Comparison of ENCODE assay signal across 19 mouse cellular contexts in the genomic region with DNA sequence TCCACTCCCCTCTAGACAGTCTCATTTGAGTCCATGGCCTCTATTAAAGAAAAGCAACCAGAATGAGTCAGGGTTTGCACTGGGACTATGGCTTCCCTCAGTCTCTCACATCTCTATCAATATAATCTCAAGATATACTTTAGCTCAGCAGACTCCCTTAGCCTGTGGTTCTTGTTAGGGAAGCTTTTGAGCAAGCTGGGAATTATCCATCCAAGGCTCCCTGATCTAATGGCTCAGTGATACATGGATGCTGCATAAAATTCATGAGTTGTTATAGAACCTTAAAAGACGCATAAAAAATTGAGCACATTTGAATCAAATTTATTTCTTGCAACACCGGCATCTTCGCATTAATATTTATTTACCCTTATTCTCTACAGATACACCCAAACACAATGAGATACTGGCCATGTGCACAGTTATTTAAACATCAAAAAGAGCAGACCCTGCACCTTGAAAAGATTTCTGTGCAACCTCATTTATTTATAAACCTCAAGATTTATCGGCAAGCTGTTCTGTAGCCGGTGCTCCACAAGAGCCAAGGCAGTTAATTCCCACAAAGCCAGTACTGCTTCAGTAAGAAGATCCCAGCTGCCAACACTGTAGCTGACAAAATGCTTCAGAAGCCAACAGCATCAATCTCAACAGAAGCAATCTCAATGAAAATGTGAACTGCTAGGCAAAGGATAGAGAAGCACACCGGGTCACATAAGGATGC. TPM values are rescaled to one million over a fixed set of nuclear protein-coding genes. Genes with fewer than 3 reads are reported as not detected.
DNase-seq lines count a peak whose midpoint lies in the region; ATAC-seq lines count a peak whose summit lies in the region.
"Had no signal": no experiment of that assay in that cellular context is flagged by ENCODE, and none has a peak within 500 bp of the region (broad histone marks: within the 10 kb centered on the region; RNA-seq: fewer than 3 reads in every experiment).

No protein-coding gene starts in this region.

- DNase-seq in layer of hippocampus, adult 9-11 months: peak; percentile 45
- DNase-seq in layer of hippocampus, postnatal 36 days: no peak
- DNase-seq in right cerebral cortex, postnatal 4 days: peak; percentile 14
- no peak for DNase-seq in right cerebral cortex, postnatal 36 days (ENCODE audit: low spot score in 2 of 2)
- DNase-seq: adrenal gland, adult 8-10 months; B cell, adult 2 months; cerebellum, adult 18-20 months; gastrocnemius, adult 2 months; heart, postnatal 4 days; left cerebral cortex, postnatal 4 days; lung, adult 18-20 months; thymus, adult 18-20 months had no signal

- ATAC-seq in forebrain, embryonic 16.5 days: peak; percentile 70; the same call in 1 of the 2 replicates
- no peak for ATAC-seq in forebrain, embryonic 13.5 days
- ATAC-seq in intestine, embryonic 16.5 days: no peak
- ATAC-seq: intestine, postnatal 0 days had no signal

- no peaks in the 10 kb centered on the region for H3K9me3 ChIP-seq in forebrain, embryonic 16.5 days (ENCODE audit: control insufficient read depth, low read length)
- H3K9me3 ChIP-seq in forebrain, embryonic 13.5 days (replicated peaks): no peaks in the 10 kb centered on the region
- H3K9me3 ChIP-seq in intestine, embryonic 16.5 days (ENCODE audit: control insufficient read depth, low read length): no peaks in the 10 kb centered on the region
- H3K9me3 ChIP-seq: embryonic facial prominence, embryonic 13.5 days; heart, embryonic 13.5 days had no signal

- WGBS in forebrain, embryonic 16.5 days: 75% methylated on average over 6 of the region's 6 CpGs
- WGBS in forebrain, embryonic 13.5 days: 88% methylated on average over 6 of the region's 6 CpGs
- WGBS in intestine, embryonic 16.5 days: 69% methylated on average over 6 of the region's 6 CpGs

- H3K4me1 ChIP-seq in forebrain, embryonic 16.5 days (replicated peaks; ENCODE audit: control insufficient read depth, insufficient read depth, low read length): 0 out of 2 replicates have a peak, but pooled peaks cover 2% of the 10 kb centered on the region
- no peaks in the 10 kb centered on the region for H3K4me1 ChIP-seq in forebrain, embryonic 13.5 days
- no peaks in the 10 kb centered on the region for H3K4me1 ChIP-seq in intestine, embryonic 16.5 days (ENCODE audit: control insufficient read depth, insufficient read depth, low read length)
- H3K4me1 ChIP-seq: embryonic facial prominence, embryonic 13.5 days; heart, embryonic 13.5 days had no signal

- H3K9ac ChIP-seq in forebrain, embryonic 16.5 days (replicated peaks; ENCODE audit: low read depth, low read length): no peak overlapping the region
- H3K9ac ChIP-seq in forebrain, embryonic 13.5 days: no peak overlapping the region
- H3K9ac ChIP-seq in intestine, embryonic 16.5 days (ENCODE audit: low read depth, low read length): no peak overlapping the region
- H3K9ac ChIP-seq: embryonic facial prominence, embryonic 13.5 days; heart, embryonic 13.5 days had no signal

- no peak overlapping the region for H3K4me2 ChIP-seq in forebrain, embryonic 16.5 days (ENCODE audit: low read length)
- H3K4me2 ChIP-seq in forebrain, embryonic 13.5 days: no peak overlapping the region
- no peak overlapping the region for H3K4me2 ChIP-seq in intestine, embryonic 16.5 days (ENCODE audit: low read depth, low read length)
- H3K4me2 ChIP-seq: embryonic facial prominence, embryonic 13.5 days; heart, embryonic 13.5 days had no signal

- H3K27ac ChIP-seq in forebrain, embryonic 16.5 days (ENCODE audit: low read length): no peak overlapping the region
- H3K27ac ChIP-seq in forebrain, embryonic 13.5 days: no peak overlapping the region
- H3K27ac ChIP-seq in intestine, embryonic 16.5 days (ENCODE audit: low read length): no peak overlapping the region
- H3K27ac ChIP-seq: embryonic facial prominence, embryonic 13.5 days; gastrocnemius, adult 2 months; heart, embryonic 13.5 days had no signal

- H3K36me3 ChIP-seq in forebrain, embryonic 16.5 days (ENCODE audit: control insufficient read depth, insufficient read depth): no peaks in the 10 kb centered on the region
- H3K36me3 ChIP-seq in forebrain, embryonic 13.5 days (ENCODE audit: poor library complexity, severe bottlenecking): no peaks in the 10 kb centered on the region
- H3K36me3 ChIP-seq in intestine, embryonic 16.5 days (ENCODE audit: control insufficient read depth, insufficient read depth, low read length): no peaks in the 10 kb centered on the region
- H3K36me3 ChIP-seq: embryonic facial prominence, embryonic 13.5 days; heart, embryonic 13.5 days had no signal

- H3K4me3 ChIP-seq in forebrain, embryonic 16.5 days (replicated peaks; ENCODE audit: low read length): no peak overlapping the region
- no peak overlapping the region for H3K4me3 ChIP-seq in forebrain, embryonic 13.5 days
- no peak overlapping the region for H3K4me3 ChIP-seq in intestine, embryonic 16.5 days (ENCODE audit: low read length)
- H3K4me3 ChIP-seq: embryonic facial prominence, embryonic 13.5 days; gastrocnemius, adult 2 months; heart, embryonic 13.5 days had no signal

- H3K27me3 ChIP-seq in forebrain, embryonic 16.5 days (replicated peaks; ENCODE audit: control insufficient read depth, insufficient read depth, low read length): no peaks in the 10 kb centered on the region
- no peaks in the 10 kb centered on the region for H3K27me3 ChIP-seq in forebrain, embryonic 13.5 days
- no peaks in the 10 kb centered on the region for H3K27me3 ChIP-seq in intestine, embryonic 16.5 days (replicated peaks; ENCODE audit: control insufficient read depth, insufficient read depth, low read length)
- H3K27me3 ChIP-seq: embryonic facial prominence, embryonic 13.5 days; heart, embryonic 13.5 days had no signal

RNA-seq across cellular contexts. Expression of a gene that starts 39.4 kb away (rescaled TPM):
- polyA plus RNA-seq in forebrain, embryonic 16.5 days (2015; fragmentation: Nextera tagmentation; extraction: Ambion mirVana): 0.09 TPM in 1 of 2 replicates, not detected in the other
- polyA plus RNA-seq in forebrain, embryonic 13.5 days (2015; fragmentation: Nextera tagmentation; extraction: Ambion mirVana): 0.08 and 0.13 TPM in 2 replicates
- 1 to 10 TPM in 1 of 2 experiments, under 1 TPM in 1; 0.43 to 1.6 TPM for total RNA-seq in layer of hippocampus, postnatal 36 days (2021)
- polyA plus RNA-seq in intestine, embryonic 16.5 days (2015; fragmentation: Nextera tagmentation; extraction: Ambion mirVana): 4.5 and 4.9 TPM in 2 replicates
- total RNA-seq: granulocyte monocyte progenitor cell, adult 5-6 weeks had no signal

Comparison
In these comparisons a context has a peak if more than half of its experiments do, and no peak if none do; other contexts are left out.
1. DNase-seq: peak in layer of hippocampus, adult 9-11 months (single experiment) and right cerebral cortex, postnatal 4 days (single experiment); none in layer of hippocampus, postnatal 36 days (0 of 2) and right cerebral cortex, postnatal 36 days (0 of 2).